ENCODE assay signal across 8 mouse cellular contexts in the genomic region with DNA sequence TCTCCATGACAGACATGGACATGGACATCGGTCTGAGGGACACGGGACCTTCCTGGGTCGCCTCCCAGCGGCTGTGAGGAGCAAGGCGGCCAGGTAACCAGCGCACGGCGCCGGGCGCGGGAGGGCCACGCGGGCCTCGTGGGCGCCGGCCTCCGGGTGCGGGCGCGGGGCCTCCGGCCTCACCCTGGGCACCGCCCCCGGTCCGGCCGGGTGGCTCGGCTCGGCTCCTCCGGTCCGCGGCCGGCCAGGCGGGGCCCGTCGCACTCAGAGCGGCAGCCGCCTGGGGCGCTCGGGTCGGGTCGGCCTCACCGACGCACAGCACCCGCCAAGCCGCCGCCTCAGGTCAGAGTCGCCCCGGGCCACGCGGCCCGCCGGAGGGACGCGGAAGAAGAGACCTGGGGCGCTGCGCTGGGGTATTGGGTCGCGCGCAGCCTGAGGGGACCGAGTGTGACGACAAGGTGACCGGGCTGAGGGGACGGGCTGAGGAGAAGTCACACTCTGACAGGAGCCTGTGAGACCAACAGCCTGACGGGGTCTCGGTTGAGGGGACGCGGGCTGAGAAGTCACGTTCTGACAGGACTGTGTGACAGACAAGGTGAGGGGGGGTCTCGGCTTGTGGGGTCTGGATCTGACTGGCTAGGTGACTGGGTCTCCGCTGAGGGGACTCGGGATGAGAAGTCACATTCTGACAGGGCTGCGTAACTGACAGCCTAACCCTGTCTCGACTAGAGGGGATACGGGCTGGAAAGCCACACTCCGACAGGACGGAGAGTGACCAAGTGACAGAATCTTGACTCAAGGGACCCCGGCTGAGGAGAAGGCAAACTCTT. TPM values are rescaled to one million over a fixed set of nuclear protein-coding genes. Genes with fewer than 3 reads are reported as not detected.
DNase-seq lines count a peak whose midpoint lies in the region; ATAC-seq lines count a peak whose summit lies in the region.

A gene (plus strand): TSS at position 176 of the 830 bp plus-strand sequence.

- H3K9me3 ChIP-seq in embryonic facial prominence, embryonic 15.5 days (replicated peaks) = 0 out of 2 replicates have a peak, but pooled peaks cover 8% of the 10 kb centered on the region
- no peaks in the 10 kb centered on the region for H3K9me3 ChIP-seq in heart, embryonic 10.5 days
- peaks cover 6% of the 10 kb centered on the region; the same call in 1 of the 2 replicates for H3K9me3 ChIP-seq in kidney, embryonic 14.5 days (ENCODE audit: control insufficient read depth, low read length)
- no peaks in the 10 kb centered on the region for H3K9me3 ChIP-seq in liver, embryonic 16.5 days (replicated peaks; ENCODE audit: control insufficient read depth, low read length)
- 0 out of 2 replicates have a peak, but pooled peaks cover 3% of the 10 kb centered on the region for H3K9me3 ChIP-seq in neural tube, embryonic 12.5 days

- under 1% methylated on average over 76 of the region's 76 CpGs for WGBS in embryonic facial prominence, embryonic 15.5 days
- WGBS in heart, embryonic 10.5 days = under 1% methylated on average over 76 of the region's 76 CpGs
- WGBS in kidney, embryonic 14.5 days = under 1% methylated on average over 62 of the region's 76 CpGs
- under 1% methylated on average over 76 of the region's 76 CpGs for WGBS in liver, embryonic 16.5 days (ENCODE audit: insufficient replicate concordance)
- under 1% methylated on average over 76 of the region's 76 CpGs for WGBS in neural tube, embryonic 12.5 days

- H3K27me3 ChIP-seq in embryonic facial prominence, embryonic 15.5 days = peaks cover 21% of the 10 kb centered on the region
- H3K27me3 ChIP-seq in heart, embryonic 10.5 days (ENCODE audit: insufficient read depth, poor library complexity, severe bottlenecking) = peaks cover 24% of the 10 kb centered on the region
- peaks cover 20% of the 10 kb centered on the region; the same call in 1 of the 2 replicates for H3K27me3 ChIP-seq in kidney, embryonic 14.5 days (ENCODE audit: control insufficient read depth, insufficient read depth, low read length)
- peaks cover 26% of the 10 kb centered on the region for H3K27me3 ChIP-seq in liver, embryonic 16.5 days (ENCODE audit: control insufficient read depth, insufficient read depth, low read depth, low read length)
- peaks cover 28% of the 10 kb centered on the region for H3K27me3 ChIP-seq in neural tube, embryonic 12.5 days (replicated peaks)

- H3K4me3 ChIP-seq in embryonic facial prominence, embryonic 15.5 days (replicated peaks) = peak within 1 kb of the TSS; percentile 56
- peak within 1 kb of the TSS; percentile 78 for H3K4me3 ChIP-seq in heart, embryonic 10.5 days
- peak within 1 kb of the TSS; percentile 66 for H3K4me3 ChIP-seq in kidney, embryonic 14.5 days (ENCODE audit: low read length)
- peak within 1 kb of the TSS; percentile 56 for H3K4me3 ChIP-seq in liver, embryonic 16.5 days (ENCODE audit: low read depth, low read length)
- peak within 1 kb of the TSS; percentile 60 for H3K4me3 ChIP-seq in neural tube, embryonic 12.5 days

- peaks cover 16% of the 10 kb centered on the region for H3K4me1 ChIP-seq in embryonic facial prominence, embryonic 15.5 days
- peaks cover 15% of the 10 kb centered on the region for H3K4me1 ChIP-seq in heart, embryonic 10.5 days
- no peaks in the 10 kb centered on the region; the same call in 1 of the 2 replicates for H3K4me1 ChIP-seq in kidney, embryonic 14.5 days (ENCODE audit: control insufficient read depth, insufficient read depth, low read length)
- peaks cover 2% of the 10 kb centered on the region for H3K4me1 ChIP-seq in liver, embryonic 16.5 days (ENCODE audit: control insufficient read depth, low read depth, low read length)
- peaks cover 7% of the 10 kb centered on the region for H3K4me1 ChIP-seq in neural tube, embryonic 12.5 days

- peak; percentile 72 for ATAC-seq in embryonic facial prominence, embryonic 15.5 days (ENCODE audit: insufficient number of reproducible peaks, low FRiP score, low TSS enrichment, low read depth)
- peak; percentile 80 for ATAC-seq in kidney, embryonic 14.5 days (ENCODE audit: low FRiP score, low TSS enrichment)
- ATAC-seq in liver, embryonic 16.5 days (ENCODE audit: low read depth) = peak; percentile 64
- ATAC-seq in neural tube, embryonic 12.5 days (ENCODE audit: low FRiP score, low read depth) = peak; percentile 77

- H3K9ac ChIP-seq in embryonic facial prominence, embryonic 15.5 days = peak within 1 kb of the TSS; percentile 41
- H3K9ac ChIP-seq in kidney, embryonic 14.5 days (ENCODE audit: low read depth, low read length) = peak within 1 kb of the TSS; percentile 60; the same call in 1 of the 2 replicates
- H3K9ac ChIP-seq in liver, embryonic 16.5 days (ENCODE audit: low read depth, low read length) = peak within 1 kb of the TSS; percentile 41
- peak within 1 kb of the TSS; percentile 56 for H3K9ac ChIP-seq in neural tube, embryonic 12.5 days

- no peaks in the 10 kb centered on the region for H3K36me3 ChIP-seq in embryonic facial prominence, embryonic 15.5 days
- H3K36me3 ChIP-seq in heart, embryonic 10.5 days = no peaks in the 10 kb centered on the region
- no peaks in the 10 kb centered on the region for H3K36me3 ChIP-seq in kidney, embryonic 14.5 days (ENCODE audit: control insufficient read depth, insufficient read depth, low read length)
- H3K36me3 ChIP-seq in liver, embryonic 16.5 days (ENCODE audit: control insufficient read depth, insufficient read depth) = no peaks in the 10 kb centered on the region
- no peaks in the 10 kb centered on the region for H3K36me3 ChIP-seq in neural tube, embryonic 12.5 days

- H3K27ac ChIP-seq in embryonic facial prominence, embryonic 15.5 days (replicated peaks) = no peak within 1 kb of the TSS
- H3K27ac ChIP-seq in heart, embryonic 10.5 days = peak within 1 kb of the TSS; percentile 78
- no peak within 1 kb of the TSS for H3K27ac ChIP-seq in kidney, embryonic 14.5 days (ENCODE audit: low read depth, low read length)
- no peak within 1 kb of the TSS for H3K27ac ChIP-seq in liver, embryonic 16.5 days (ENCODE audit: low read length)
- no peak within 1 kb of the TSS for H3K27ac ChIP-seq in neural tube, embryonic 12.5 days

- H3K4me2 ChIP-seq in embryonic facial prominence, embryonic 15.5 days (replicated peaks) = peak within 1 kb of the TSS; percentile 98
- peak within 1 kb of the TSS; percentile 92 for H3K4me2 ChIP-seq in kidney, embryonic 14.5 days (replicated peaks; ENCODE audit: low read depth, low read length)
- H3K4me2 ChIP-seq in liver, embryonic 16.5 days (ENCODE audit: low read depth, low read length) = peak within 1 kb of the TSS; percentile 71
- H3K4me2 ChIP-seq in neural tube, embryonic 12.5 days (replicated peaks) = peak within 1 kb of the TSS; percentile 99

- DNase-seq in 3134 (ENCODE audit: extremely low read depth, insufficient read length, low spot score) = peak; percentile 18
- DNase-seq in adrenal gland, postnatal 4 days (ENCODE audit: low spot score in 2 of 2) = peak; percentile 15 to 25
- DNase-seq in heart, embryonic 10.5 days (ENCODE audit: low spot score) = peak; percentile 78
- peak; percentile 18 for DNase-seq in thymus, postnatal 25 days

RNA-seq across cellular contexts. Expression of the gene that starts here (rescaled TPM):
- total RNA-seq in adrenal gland, postnatal 4 days (2021) = 10 to 100 TPM; 24.8 to 30.2 TPM
- polyA plus RNA-seq in embryonic facial prominence, embryonic 15.5 days (2015; fragmentation: Nextera tagmentation; extraction: Ambion mirVana) = 9.4 and 11.2 TPM in 2 replicates
- polyA plus RNA-seq in heart, embryonic 10.5 days (2016; fragmentation: Nextera tagmentation; extraction: Ambion mirVana) = 0.88 and 1.3 TPM in 2 replicates
- polyA plus RNA-seq in kidney, embryonic 14.5 days (2014; fragmentation: Nextera tagmentation; extraction: Ambion mirVana) = 3.9 and 4.6 TPM in 2 replicates
- 1.5 and 1.7 TPM in 2 replicates for polyA plus RNA-seq in liver, embryonic 16.5 days (2015; fragmentation: Nextera tagmentation; extraction: Ambion mirVana)
- polyA plus RNA-seq in neural tube, embryonic 12.5 days (2016; fragmentation: Nextera tagmentation; extraction: Ambion mirVana) = 0.33 and 0.80 TPM in 2 replicates

Comparison
In these comparisons a context has a peak if more than half of its experiments do, and no peak if none do; other contexts are left out.
1. Peak in ATAC-seq, H3K4me3 ChIP-seq, H3K9ac ChIP-seq and H3K4me2 ChIP-seq in neural tube, embryonic 12.5 days; RNA of the gene not detected or under 1 TPM.
2. DNase-seq: peak in every context shown above with its lines; median percentile 78 in heart, embryonic 10.5 days; 20 in adrenal gland, postnatal 4 days; 18 in 3134; 18 in thymus, postnatal 25 days.